Mouse (Mus musculus) kidney, postnatal 36 days (tissue): Measurements from ENCODE around the gene Exoc1.

Experiments
- DNase-seq, 2 experiments: peaks; one replicate each; pipeline ENCODE4 v3.0.0; 2021 to 2022; ENCODE audit warnings: mixed read lengths in 2 of 2

The Exoc1 gene

GRCm38 (mm10) chr5:76529040-76529703 is at the start of gene Exoc1:
Exoc1 (plus strand) TSS chr5:76529311.
- DNase-seq: peak; percentile 96

DNA sequence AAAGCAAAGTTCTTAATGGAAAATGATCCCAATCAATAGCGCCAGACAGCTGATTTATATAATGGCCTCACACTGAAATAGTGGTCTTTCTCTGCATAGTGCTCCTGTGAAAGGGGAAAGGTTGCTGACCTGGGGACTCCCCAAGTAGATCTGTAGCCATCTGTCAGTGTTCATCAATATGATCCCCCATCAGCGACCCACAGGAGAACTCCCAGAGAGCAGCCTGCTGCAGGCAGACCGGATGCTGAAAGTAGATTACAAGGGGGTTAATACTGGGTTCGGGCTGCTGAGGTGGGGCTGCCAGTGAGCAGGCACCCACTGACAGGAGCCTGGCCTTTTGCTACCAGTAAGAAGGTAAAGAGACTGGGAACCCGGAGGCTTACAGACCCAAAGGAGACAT is 45.3 kb upstream of the Exoc1 start, which contains the start of gene Gm7271:
Gm7271 (plus strand) TSS at position 230 of the 400 bp plus-strand sequence.
- DNase-seq: no peak

DNA sequence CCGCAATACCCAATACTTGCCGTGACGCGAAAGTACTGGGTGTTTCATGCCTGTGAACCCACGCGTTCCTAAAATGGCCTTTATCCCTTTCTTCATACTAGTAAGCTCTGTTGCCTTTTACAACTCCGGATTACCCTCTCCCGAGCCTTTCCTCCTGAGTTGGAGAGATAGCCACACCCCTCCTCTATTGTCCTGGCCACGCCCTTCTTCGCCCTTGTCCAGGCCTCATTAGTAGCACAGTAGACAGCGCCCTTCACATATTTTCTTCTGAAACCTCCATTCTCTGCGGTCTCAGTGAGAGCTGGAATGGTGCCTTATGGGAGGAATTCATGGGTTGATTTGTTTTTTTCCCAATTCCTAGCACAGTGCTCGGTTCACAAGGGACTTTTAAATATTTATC is 34.0 kb upstream of the Exoc1 start:
- DNase-seq: no peak

GRCm38 (mm10) chr5:76522446-76522845 is 6.7 kb upstream of the Exoc1 start:
- no peak for DNase-seq

DNA sequence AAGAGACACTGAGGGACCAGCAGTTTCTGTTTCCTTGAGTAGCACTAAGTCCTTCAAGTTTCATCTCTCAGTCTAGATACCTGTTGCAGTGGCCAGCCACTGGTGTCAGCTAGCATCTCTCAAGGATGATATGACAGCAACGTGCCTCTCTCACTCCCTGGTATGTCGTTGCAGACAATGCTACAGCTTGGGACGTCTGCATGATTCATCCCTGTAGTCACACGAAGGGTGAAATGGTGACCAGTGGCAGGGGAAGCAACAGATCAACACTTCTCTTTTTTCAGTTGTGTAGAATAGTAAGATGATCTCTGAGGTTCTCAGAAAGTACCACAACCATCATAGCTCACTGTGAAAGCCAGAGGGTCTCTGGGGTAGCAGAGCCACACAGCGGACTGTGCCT is 4.5 kb upstream of the Exoc1 start:
- DNase-seq: no peak

- DNase-seq: no peak
These were observed 4.0 kb upstream of the Exoc1 start for GRCm38 (mm10) chr5:76525066-76525465.

DNA sequence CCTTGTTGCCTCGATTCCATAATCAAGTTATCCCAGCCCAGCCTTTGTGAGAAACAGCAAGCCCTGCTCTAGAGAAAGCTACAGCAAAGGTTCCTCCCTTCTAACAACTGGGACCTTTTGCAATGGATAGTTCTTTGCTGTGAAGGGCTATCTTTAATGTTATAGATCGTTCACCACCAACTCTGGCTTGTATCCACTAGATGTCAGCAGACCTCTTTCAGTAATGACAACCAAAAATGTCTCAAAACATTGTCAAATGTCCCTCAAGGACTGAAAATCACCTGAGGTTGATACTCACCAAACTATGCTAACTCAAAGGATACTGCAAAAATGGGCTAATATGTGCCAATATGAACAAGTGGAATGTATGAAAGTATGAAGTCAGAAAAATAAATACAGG is 3.3 kb upstream of the Exoc1 start:
- no peak for DNase-seq

DNA sequence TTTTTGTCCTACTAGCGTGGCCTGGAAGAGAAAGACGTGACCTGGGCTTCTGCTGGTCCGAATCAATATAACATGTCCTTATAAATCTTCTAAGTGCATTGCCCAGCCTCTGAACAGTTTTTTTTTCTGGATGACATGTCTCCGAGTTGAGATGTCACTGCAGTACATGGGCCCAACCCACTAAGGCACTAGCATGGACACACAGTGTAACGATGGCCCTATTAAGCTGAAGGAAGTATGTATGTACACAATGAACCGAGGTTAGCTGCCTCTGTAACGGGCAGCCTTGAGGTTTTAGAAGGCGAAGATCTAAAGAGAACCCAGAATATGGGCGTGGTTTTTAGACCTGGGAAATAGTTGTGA is 574 bp downstream of the Exoc1 start:
- no peak for DNase-seq

GRCm38 (mm10) chr5:76533186-76533585 is 4.1 kb downstream of the Exoc1 start:
- no peak for DNase-seq

DNA sequence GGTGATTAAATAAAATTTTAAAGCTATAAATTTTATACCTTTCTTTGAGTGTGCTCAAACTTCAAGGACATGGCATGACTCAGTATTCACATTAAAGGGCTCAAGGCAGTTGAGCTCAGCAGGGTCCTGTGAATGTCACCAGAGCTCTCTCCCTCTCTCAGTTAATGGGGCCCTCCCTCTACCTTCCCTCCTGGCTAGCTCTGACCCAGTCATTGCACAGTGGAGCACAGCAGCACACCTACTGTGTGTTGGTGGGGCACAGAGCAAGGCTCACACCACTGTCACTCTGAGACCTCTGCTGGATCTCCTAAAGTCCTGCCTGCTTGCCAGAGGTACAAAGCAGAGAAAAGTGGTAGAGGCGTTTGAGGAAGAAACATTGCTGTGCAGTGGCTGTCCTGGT is 7.1 kb downstream of the Exoc1 start:
- no peak for DNase-seq

- DNase-seq: no peak
These were observed 8.5 kb downstream of the Exoc1 start for GRCm38 (mm10) chr5:76537578-76537977.

DNA sequence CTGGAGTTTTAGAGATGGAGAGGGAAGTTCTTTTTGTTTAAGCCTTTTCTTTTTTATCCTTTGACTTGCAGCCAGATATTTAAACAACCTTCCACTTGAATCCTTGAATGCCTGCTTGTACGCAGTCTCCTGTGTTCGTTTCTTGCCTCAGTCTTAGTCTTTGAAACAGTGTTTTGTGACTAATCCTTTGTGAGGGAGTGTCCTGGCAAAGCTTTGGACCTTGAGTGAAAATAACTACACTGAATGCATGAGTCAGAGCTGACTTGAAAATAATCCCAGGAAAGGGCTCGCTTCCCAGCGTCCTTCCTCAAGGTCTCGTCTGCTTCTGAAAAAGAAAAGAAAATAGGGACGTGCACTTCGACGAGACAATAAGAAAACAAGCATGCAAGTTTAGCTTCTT is 11.1 kb downstream of the Exoc1 start:
- peak in 1 of 2 experiments; percentile 12 for DNase-seq

- DNase-seq: no peak
These were observed 11.7 kb downstream of the Exoc1 start for GRCm38 (mm10) chr5:76540842-76541241.

GRCm38 (mm10) chr5:76543200-76543599 is 14.1 kb downstream of the Exoc1 start:
- DNase-seq: no peak

DNA sequence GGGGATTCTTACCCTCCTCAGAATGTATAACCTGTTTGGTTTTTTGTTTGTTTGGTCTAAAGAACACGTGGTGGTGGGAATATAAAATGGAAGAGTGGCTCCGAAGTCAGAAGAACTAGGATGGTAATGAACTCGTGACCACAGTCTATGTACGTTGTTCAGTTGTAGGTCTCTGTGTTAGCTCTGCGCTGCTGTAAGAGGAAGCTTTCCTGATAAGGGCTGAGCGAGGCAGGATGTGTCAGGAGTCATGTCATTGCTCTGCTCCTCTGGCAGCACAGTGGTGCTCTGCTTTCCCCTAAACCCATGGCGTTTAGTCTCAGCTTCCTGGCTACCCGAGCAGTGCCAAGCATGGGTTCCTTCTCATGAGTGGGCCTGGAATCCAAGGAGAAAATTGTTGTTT is 21.3 kb downstream of the Exoc1 start:
- no peak for DNase-seq

- peak; percentile 50 to 81 for DNase-seq
These were observed 36.2 kb downstream of the Exoc1 start for GRCm38 (mm10) chr5:76565321-76565720.

GRCm38 (mm10) chr5:76574251-76574650 is 45.1 kb downstream of the Exoc1 start:
- DNase-seq: no peak

GRCm38 (mm10) chr5:76577026-76577425 is 47.9 kb downstream of the Exoc1 start:
- DNase-seq: no peak

- no peak for DNase-seq
These were observed 56.3 kb downstream of the Exoc1 start for GRCm38 (mm10) chr5:76585378-76585777.

GRCm38 (mm10) chr5:76588551-76589283 is 59.6 kb downstream of the Exoc1 start, which contains the start of gene Cep135:
Cep135 (plus strand) TSS chr5:76588698.
- peak; percentile 92 to 96 for DNase-seq

GRCm38 (mm10) chr5:76589311-76589710 is 60.2 kb downstream of the Exoc1 start:
- peak; percentile 29 to 39 for DNase-seq

GRCm38 (mm10) chr5:76590009-76590408 is 60.9 kb downstream of the Exoc1 start:
- no peak for DNase-seq

GRCm38 (mm10) chr5:76591885-76592284 is 62.8 kb downstream of the Exoc1 start:
- DNase-seq: no peak

DNA sequence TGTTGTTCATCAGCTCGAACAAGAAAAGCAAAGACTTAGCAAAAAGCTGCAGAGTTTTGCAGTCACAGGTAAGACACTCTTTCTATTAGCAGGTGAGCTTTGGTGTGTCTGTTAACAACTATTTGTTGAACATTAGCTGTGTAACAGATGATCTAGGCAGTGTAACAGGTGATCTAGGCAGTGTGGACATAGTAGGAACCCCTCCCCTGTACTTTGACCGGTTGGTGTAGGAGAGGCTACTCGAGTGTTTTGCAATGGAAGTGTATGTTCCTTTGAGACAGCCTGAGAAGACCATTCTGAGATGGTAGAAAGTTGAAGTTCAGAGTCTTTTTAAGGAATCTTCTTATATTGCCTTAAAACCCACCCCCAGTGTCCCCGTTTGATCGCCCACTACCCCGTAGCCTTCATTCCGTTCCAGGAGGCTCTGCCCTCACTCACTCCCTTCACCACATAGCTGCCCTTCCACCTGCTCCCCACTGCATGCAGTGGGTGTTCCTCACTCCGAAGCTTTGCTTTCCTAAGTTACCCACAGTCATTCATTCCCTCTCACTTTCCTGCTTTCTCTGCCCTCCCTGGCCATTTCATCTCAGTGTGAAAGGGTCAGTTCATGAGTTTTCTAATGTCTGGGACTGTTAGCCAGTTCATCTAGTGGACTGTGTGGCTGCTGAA is 80.7 kb downstream of the Exoc1 start:
- DNase-seq: no peak
